Mouse (Mus musculus) heart, adult 8-10 months (tissue): ENCODE data around the gene Nfib. TPM values are rescaled to one million over a fixed set of nuclear protein-coding genes. Genes with fewer than 3 reads are reported as not detected.

Source experiments
- DNase-seq: peaks from one replicate; pipeline ENCODE4 v3.0.0; 2022; ENCODE audit warnings: low spot score
- total RNA-seq, 4 experiments: library from RNA; stranded (reverse); gene quantifications; 2 replicates each; pipeline ENCODE4 v1.2.4; 2022

The Nfib gene
- total RNA-seq, 4 experiments from 2014 or later: 115 to 138 (median 131) TPM

DNA sequence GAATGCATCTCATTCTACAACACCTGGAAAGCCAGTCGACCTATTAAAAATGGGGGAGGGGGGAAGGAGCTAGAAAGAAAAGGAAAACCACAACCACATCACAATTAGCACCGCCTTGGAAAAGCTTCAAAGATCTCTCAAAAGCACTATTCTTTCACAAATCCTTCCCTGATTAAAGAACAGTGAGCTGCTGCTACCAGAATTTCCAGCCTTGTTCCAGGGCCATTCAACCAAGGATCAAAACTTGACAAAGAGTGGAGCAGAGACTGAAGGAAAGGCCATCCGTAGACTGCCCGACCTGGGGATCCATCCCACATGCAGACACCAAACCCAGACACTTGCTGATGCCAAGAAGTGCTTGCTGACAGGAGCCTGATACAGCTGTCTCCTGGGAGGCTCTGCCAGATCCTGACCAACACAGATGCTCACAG is 345.5 kb downstream of the Nfib start:
- no peak for DNase-seq

GRCm38 (mm10) chr4:82359110-82359509 is 346.4 kb downstream of the Nfib start:
- DNase-seq: peak; percentile 68

GRCm38 (mm10) chr4:82349006-82349405 is 356.5 kb downstream of the Nfib start:
- DNase-seq: no peak

DNA sequence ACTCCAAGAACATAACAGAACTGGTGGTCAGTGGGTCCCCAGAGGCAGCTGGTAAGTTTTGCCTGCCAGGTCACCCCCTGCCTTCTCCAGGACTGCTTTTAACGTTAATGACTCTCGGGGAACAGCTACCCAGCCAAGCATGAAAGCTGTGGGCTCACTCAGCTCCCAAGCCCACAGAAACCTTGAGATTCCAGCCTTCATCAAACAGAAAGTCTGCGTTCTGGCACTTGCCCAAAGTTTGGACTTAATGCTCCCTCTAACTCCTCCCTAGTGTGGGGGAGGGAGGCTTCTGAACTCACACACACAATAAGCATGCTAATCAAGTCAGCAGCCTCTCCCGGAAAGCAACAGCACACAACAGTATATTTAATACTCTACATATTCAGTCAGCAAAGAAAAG is 360.8 kb downstream of the Nfib start:
- peak; percentile 68 for DNase-seq

- DNase-seq: no peak
Measured at GRCm38 (mm10) chr4:82344224-82344623, 361.3 kb downstream of the Nfib start.

DNA sequence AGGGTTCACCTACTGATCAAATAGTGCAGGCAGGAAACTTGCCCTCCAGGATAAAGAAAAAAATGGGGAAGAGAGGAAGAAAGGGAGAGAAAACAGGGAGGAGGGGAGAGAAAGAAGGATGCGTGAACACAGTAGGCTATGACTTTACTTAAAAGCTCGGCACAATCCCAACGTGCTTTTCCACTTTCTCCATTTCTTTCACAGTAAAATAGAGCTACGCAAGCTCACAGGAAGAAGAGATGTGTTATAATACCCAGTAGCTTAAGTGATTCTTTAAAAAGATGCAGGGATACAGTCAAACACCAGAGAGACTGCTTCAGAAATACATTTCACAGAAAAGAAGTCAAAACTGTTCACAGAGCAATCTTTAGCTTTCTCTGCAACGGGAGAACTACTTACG is 366.6 kb downstream of the Nfib start:
- no peak for DNase-seq

DNA sequence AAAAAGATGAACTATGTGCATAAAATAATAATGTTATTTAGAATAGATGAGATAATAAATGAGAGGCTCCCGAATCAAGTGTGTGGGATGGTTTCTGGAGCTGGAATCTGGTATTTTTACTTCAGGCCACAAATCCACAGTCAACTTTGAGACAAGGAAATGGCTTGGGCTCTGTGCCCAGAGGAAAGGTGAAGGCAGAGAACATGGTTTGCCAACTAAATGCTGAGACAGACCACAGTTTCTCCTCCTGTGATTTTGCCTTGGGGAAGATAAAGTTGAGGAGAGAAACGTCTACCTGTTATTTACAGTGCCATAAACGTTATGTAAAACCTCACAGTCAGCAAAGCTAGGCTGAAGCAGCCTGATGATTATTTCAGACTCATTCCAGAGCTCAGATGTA is 367.1 kb downstream of the Nfib start:
- peak; percentile 34 for DNase-seq

GRCm38 (mm10) chr4:82336951-82337381 is 368.6 kb downstream of the Nfib start:
- no peak for DNase-seq

DNA sequence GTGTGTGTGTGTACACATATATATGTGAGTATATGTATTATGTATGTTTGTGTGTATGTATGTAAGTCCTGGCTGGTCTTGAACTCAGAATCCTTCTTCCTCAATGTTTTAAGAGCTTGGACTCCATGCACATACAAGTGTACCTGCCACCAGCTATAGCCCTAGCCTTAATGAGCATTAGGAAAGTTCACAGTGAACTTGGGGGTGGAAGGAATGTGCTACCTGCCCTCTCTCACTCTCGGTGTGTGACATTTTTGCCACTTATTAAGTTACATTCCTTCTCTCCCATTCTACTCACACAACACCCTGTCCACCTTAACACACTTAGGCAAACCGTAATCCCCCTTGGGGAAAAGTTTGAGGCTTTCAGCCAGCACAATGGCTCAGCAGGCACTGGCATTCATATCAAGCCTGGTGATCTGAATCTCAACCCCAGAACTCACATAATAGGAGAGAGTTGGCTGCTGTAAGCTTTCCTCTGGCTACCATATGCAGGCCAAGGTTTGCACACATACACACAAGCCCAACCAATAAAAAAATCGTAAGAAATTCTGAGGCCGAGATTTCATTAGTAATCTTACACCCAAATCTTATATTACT is 370.2 kb downstream of the Nfib start:
- no peak for DNase-seq

DNA sequence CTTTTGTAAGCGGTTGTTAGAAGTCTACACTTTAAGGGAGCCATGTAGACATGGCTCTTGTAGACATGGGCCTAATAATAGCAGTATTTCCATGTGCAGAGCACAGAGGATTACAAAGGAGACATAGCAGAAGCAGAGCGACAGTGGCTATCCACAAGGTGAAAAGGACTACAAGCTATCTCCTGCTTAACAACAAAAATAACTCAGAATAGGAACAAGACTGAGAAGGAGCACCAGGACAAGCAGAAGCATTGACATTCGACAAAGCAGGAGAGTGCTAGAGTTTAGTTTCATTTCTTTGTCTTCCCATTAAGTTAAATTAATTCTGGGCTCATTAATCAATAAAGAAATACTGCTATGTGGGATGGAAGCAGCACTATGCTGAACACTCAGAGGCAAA is 372.1 kb downstream of the Nfib start:
- no peak for DNase-seq

DNA sequence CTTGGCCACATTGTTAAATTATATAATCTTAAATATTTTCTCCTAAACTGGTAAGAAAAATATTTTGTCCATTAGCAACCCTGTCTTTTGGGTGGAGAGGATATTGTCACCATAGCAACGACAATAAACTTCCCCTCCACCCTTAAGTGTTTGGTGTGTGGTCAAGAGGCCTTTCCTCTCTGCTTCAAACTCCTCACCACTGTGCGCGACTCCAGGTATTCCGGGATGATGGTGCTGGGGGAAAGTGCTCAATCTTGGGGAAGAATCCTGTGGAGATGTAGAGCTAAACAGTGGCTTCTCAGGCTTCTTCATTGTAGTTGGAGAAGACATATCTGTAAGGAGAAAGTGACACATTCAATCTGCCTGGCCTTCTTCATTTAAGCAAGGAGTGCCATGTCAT is 375.5 kb downstream of the Nfib start:
- DNase-seq: peak; percentile 31

DNA sequence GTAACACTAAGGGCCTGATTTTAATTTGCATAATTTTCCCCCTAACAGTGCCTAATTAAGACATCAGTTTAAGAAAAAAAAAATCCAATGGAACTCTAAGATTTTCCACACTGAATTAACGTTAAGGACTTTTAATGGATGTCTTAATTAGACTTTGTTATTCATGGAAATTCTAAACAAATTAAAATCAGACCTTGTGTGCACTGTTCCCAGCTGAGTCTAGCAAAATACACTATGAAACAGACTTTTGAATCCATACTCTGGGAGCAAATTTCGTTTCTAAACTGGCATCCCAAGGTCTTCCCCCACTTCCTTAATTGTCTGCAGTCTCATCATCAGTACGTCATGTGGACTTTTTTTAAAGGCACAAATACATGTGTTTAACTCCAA is 379.4 kb downstream of the Nfib start:
- DNase-seq: no peak

- no peak for DNase-seq
Measured at GRCm38 (mm10) chr4:82325409-82326139, 380.0 kb downstream of the Nfib start.

DNA sequence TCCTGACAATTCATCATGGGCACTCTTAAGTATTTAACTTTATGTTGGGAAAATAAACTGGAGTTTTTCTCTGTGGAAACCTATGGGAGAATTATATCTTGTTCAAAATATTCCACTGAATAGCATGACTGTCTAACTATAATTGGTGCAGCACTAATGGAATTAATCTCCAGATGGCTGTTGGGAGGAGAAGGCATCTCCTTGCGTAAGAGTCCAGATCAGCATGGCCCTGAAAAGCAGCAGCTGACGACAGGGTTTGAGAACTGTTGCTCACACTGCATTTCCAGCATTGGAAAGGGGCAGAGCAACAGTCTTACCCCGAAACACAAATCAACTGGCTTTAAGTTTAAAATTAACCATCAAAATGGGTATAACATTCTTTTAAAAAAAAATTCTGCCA is 380.6 kb downstream of the Nfib start:
- DNase-seq: no peak

GRCm38 (mm10) chr4:82321008-82321407 is 384.5 kb downstream of the Nfib start:
- DNase-seq: no peak

GRCm38 (mm10) chr4:82319388-82319787 is 386.2 kb downstream of the Nfib start:
- no peak for DNase-seq

DNA sequence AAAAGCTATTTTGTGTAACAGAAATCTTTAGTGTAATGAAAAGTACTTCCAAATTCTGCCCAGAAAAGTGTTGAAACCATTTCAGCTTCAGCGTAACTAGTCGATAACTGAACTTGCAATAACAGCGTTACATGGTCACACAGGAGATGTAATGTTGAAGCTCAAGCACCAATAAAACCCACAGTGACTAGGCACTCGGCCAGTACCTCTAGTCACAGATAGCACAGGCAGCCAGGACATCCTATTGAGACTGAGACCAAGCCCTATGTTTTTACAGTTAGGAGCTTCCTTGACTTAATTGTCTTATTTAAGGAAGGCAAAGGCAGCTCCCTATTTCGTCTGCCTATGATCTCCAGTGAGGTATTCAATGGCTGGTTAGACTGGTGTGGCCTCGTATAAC is 389.4 kb downstream of the Nfib start:
- DNase-seq: peak; percentile 71

DNA sequence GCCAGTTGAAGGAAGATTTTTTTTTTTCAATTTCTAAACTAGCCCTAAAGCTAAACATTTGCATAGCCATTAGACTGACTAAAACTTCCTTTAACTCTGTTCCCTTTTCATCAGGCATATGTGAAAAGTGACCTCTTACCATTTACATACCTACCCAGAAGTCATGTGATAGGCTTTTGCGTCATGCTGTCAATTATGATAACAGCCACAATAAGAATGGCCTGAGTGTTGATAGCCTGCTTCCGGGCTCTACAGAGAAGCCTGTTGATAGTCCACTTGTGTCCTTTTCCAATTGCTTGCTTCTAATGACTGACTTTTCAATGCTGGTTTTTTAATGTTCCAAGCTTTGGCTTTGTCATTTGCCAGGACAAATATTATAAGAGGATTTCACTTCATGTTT is 389.8 kb downstream of the Nfib start:
- DNase-seq: peak; percentile 46

- DNase-seq: no peak
Measured at GRCm38 (mm10) chr4:82310924-82311734, 394.4 kb downstream of the Nfib start.

GRCm38 (mm10) chr4:82306045-82306444 is 399.5 kb downstream of the Nfib start:
- no peak for DNase-seq

GRCm38 (mm10) chr4:82304148-82304871 is 401.2 kb downstream of the Nfib start:
- DNase-seq: peak; percentile 90

- DNase-seq: no peak
Measured at GRCm38 (mm10) chr4:82303362-82303900, 402.1 kb downstream of the Nfib start.
